Mouse (Mus musculus) ZHBTc4 (cell line): ENCODE data around the gene Gm11096.

Source experiments
- DNase-seq: peaks from one replicate; pipeline ENCODE4 v3.0.0-alpha.2; 2011; ENCODE audit warnings: low read depth, low spot score

Gene Gm11096

DNA sequence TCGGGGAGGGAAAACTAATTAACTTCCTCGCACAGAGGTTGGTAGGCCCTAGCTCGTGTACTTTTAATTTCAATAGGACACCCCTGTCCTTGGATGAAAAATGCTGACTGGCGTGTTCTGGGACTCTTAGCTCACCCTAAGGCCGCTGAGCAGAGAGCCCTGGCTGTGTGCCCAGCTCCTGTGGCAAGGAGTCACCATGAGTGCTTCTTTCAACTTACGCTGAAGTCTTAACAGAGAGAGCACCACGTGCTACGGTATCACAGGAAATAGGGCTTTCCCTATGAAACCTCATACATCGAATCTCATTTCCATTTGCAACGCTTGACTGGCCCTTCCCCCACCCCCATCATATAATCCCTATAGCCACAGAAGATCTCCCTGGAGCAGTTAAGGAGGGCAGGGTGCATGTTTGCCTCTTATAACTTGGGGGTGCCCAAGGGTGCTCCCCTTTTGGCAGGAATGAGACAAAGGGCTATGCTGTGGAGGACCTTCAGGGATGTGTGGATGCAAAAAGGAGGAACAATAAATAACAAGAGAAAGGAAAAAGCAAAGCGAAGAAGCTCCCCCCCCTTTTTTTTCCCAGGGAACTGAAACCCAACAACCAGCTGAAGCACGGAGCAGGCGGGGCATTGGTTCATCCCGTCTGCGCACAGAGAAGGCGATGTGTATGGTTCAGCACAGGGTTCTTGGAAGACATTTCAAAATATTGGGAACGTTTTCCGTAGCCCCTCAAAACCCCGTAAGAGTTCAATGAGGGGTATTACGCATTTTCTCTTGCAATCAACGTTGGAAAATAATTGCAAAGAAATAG, 39.0 kb downstream of the Gm11096 start:
- DNase-seq = no peak

DNA sequence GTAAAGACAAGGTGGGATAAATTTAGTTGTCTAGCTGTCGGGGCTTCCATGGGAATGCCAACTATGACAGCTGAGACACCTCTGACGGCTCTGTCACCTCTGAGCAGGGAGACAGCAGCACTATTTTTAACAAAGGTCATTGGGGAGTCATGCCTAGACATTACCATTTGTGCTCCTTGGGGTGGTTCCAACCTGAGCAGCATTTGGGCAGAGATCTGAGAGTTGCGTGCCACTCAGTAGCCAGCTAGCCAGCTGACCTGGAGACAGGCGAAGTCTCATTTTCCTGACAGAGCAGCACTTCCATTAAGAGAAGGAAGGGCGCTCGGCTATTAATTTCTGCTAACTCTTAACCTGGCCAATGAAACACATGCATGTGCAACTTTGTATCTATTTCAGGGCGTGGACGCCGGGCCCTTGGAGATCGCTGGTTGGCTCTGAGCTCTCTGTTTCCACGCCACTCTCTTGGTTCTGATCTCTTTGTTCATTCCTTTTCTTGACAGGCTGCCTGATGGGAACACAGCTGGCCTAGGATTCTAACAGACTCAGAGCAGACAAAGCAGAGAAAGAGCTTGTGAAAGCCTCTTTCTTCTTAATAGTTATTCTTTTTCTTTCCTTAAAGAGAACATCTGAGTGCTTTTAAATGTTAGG, 40.4 kb downstream of the Gm11096 start:
- no peak for DNase-seq

- no peak for DNase-seq
Measured at GRCm38 (mm10) chr17:81486388-81486787, 44.8 kb downstream of the Gm11096 start.
